Mouse (Mus musculus): Measurements from ENCODE around the gene Naa10. TPM values are rescaled to one million over a fixed set of nuclear protein-coding genes. Genes with fewer than 3 reads are reported as not detected.

Gene Naa10
- polyA plus RNA-seq, 1 experiment: 3.7 TPM

GRCm38 (mm10) chrX:73871956-73872355, 49.8 kb downstream of the Naa10 start:
- H3K36me3 ChIP-seq (ENCODE audit: control insufficient read depth, insufficient read depth, low read length): no peaks in the 10 kb centered on the region
- no peaks in the 10 kb centered on the region for H3K4me1 ChIP-seq (ENCODE audit: control insufficient read depth, insufficient read depth, low read length)
- H3K27me3 ChIP-seq (ENCODE audit: control insufficient read depth, insufficient read depth, low read length): no peaks in the 10 kb centered on the region
- no peak overlapping the region for H3K4me3 ChIP-seq (ENCODE audit: control insufficient read depth, low read depth, low read length)
- H3K27ac ChIP-seq (ENCODE audit: control insufficient read depth, insufficient read depth, low read depth, low read length): no peak overlapping the region
- TF ChIP-seq POLR2A (IDR thresholded peaks at IDR 0.05; ENCODE audit: control insufficient read depth, low read depth, low read length) (no peak), CTCF (IDR thresholded peaks at IDR 0.05; ENCODE audit: control insufficient read depth, insufficient read depth, insufficient replicate concordance, low read depth, low read length) (no peak)

GRCm38 (mm10) chrX:73871474-73871873, 50.3 kb downstream of the Naa10 start:
- Histone ChIP-seq H3K27ac (ENCODE audit: control insufficient read depth, insufficient read depth, low read depth, low read length) (no peak overlapping the region), H3K4me1 (ENCODE audit: control insufficient read depth, insufficient read depth, low read length) (no peaks in the 10 kb centered on the region), H3K27me3 (ENCODE audit: control insufficient read depth, insufficient read depth, low read length) (no peaks in the 10 kb centered on the region), H3K36me3 (ENCODE audit: control insufficient read depth, insufficient read depth, low read length) (no peaks in the 10 kb centered on the region), H3K4me3 (ENCODE audit: control insufficient read depth, low read depth, low read length) (no peak overlapping the region)
- TF ChIP-seq CTCF (IDR thresholded peaks at IDR 0.05; ENCODE audit: control insufficient read depth, insufficient read depth, insufficient replicate concordance, low read depth, low read length) (no peak), POLR2A (IDR thresholded peaks at IDR 0.05; ENCODE audit: control insufficient read depth, low read depth, low read length) (no peak)

- Histone ChIP-seq H3K4me1 (ENCODE audit: control insufficient read depth, insufficient read depth, low read length) (no peaks in the 10 kb centered on the region), H3K36me3 (ENCODE audit: control insufficient read depth, insufficient read depth, low read length) (no peaks in the 10 kb centered on the region)
Observed at GRCm38 (mm10) chrX:73869334-73869733, 52.4 kb downstream of the Naa10 start.

GRCm38 (mm10) chrX:73867852-73868251, 53.9 kb downstream of the Naa10 start:
- Histone ChIP-seq H3K4me3 (ENCODE audit: control insufficient read depth, low read depth, low read length) (no peak overlapping the region), H3K27ac (ENCODE audit: control insufficient read depth, insufficient read depth, low read depth, low read length) (no peak overlapping the region), H3K4me1 (ENCODE audit: control insufficient read depth, insufficient read depth, low read length) (no peaks in the 10 kb centered on the region), H3K27me3 (ENCODE audit: control insufficient read depth, insufficient read depth, low read length) (no peaks in the 10 kb centered on the region), H3K36me3 (ENCODE audit: control insufficient read depth, insufficient read depth, low read length) (no peaks in the 10 kb centered on the region)
- no peak for TF ChIP-seq CTCF (IDR thresholded peaks at IDR 0.05; ENCODE audit: control insufficient read depth, insufficient read depth, insufficient replicate concordance, low read depth, low read length)
- no peak for TF ChIP-seq POLR2A (IDR thresholded peaks at IDR 0.05; ENCODE audit: control insufficient read depth, low read depth, low read length)

More at GRCm38 (mm10) chrX:73869334-73869733, 52.4 kb downstream of the Naa10 start:
- no peak overlapping the region for H3K27ac ChIP-seq (ENCODE audit: control insufficient read depth, insufficient read depth, low read depth, low read length)
- H3K4me3 ChIP-seq (ENCODE audit: control insufficient read depth, low read depth, low read length): no peak overlapping the region
- TF ChIP-seq POLR2A (IDR thresholded peaks at IDR 0.05; ENCODE audit: control insufficient read depth, low read depth, low read length): no peak
- H3K27me3 ChIP-seq (ENCODE audit: control insufficient read depth, insufficient read depth, low read length): no peaks in the 10 kb centered on the region

- Histone ChIP-seq H3K36me3 (ENCODE audit: control insufficient read depth, insufficient read depth, low read length) (no peaks in the 10 kb centered on the region), H3K27me3 (ENCODE audit: control insufficient read depth, insufficient read depth, low read length) (no peaks in the 10 kb centered on the region), H3K4me3 (ENCODE audit: control insufficient read depth, low read depth, low read length) (no peak overlapping the region), H3K27ac (ENCODE audit: control insufficient read depth, insufficient read depth, low read depth, low read length) (no peak overlapping the region), H3K4me1 (ENCODE audit: control insufficient read depth, insufficient read depth, low read length) (no peaks in the 10 kb centered on the region)
- TF ChIP-seq POLR2A (IDR thresholded peaks at IDR 0.05; ENCODE audit: control insufficient read depth, low read depth, low read length): no peak
- TF ChIP-seq CTCF (IDR thresholded peaks at IDR 0.05; ENCODE audit: control insufficient read depth, insufficient read depth, insufficient replicate concordance, low read depth, low read length): no peak
Observed at GRCm38 (mm10) chrX:73867256-73867655, 54.5 kb downstream of the Naa10 start.

Other genes with a start within 250 kb of the Naa10 start
- 4.9 and 5.7 TPM in 2 replicates for gene Slc6a8, start 248.8 kb downstream of the Naa10 start, polyA plus RNA-seq (2012; rRNA removed)
- 10.8 and 12.2 TPM in 2 replicates for gene Bcap31, start 205.8 kb downstream of the Naa10 start, polyA plus RNA-seq (2012; rRNA removed)
- gene Abcd1, start 205.3 kb downstream of the Naa10 start, polyA plus RNA-seq (2012; rRNA removed): 21.1 and 24.4 TPM in 2 replicates
- 0.06 and 0.07 TPM in 2 replicates for gene Plxnb3, start 164.9 kb downstream of the Naa10 start, polyA plus RNA-seq (2012; rRNA removed)
- 0.36 and 0.64 TPM in 2 replicates for gene Srpk3, start 147.5 kb downstream of the Naa10 start, polyA plus RNA-seq (2012; rRNA removed)
- 37.8 and 43.9 TPM in 2 replicates for gene Idh3g, start 135.0 kb downstream of the Naa10 start, polyA plus RNA-seq (2012; rRNA removed)
- 49.0 and 53.3 TPM in 2 replicates for gene Ssr4, start 134.9 kb downstream of the Naa10 start, polyA plus RNA-seq (2012; rRNA removed)
- 0.49 and 0.55 TPM in 2 replicates for gene Pdzd4, start 97.0 kb downstream of the Naa10 start, polyA plus RNA-seq (2012; rRNA removed)
- not detected in 2 replicates for gene Avpr2, start 29.8 kb downstream of the Naa10 start, polyA plus RNA-seq (2012; rRNA removed)
- gene L1cam, start 25.8 kb downstream of the Naa10 start, polyA plus RNA-seq (2012; rRNA removed): 0.06 and 0.35 TPM in 2 replicates
- 0.44 and 0.58 TPM in 2 replicates for gene Arhgap4, start 74 bp downstream of the Naa10 start, polyA plus RNA-seq (2012; rRNA removed)
- 2.1 and 3.1 TPM in 2 replicates for gene Renbp, start 8.9 kb upstream of the Naa10 start, polyA plus RNA-seq (2012; rRNA removed)
- 10.7 and 13.8 TPM in 2 replicates for gene Hcfc1, start 44.4 kb upstream of the Naa10 start, polyA plus RNA-seq (2012; rRNA removed)
- gene Irak1, start 102.0 kb upstream of the Naa10 start, polyA plus RNA-seq (2012; rRNA removed): 12.8 and 17.0 TPM in 2 replicates
- gene Opn1mw, start 205.5 kb upstream of the Naa10 start, polyA plus RNA-seq (2012; rRNA removed): not detected in 2 replicates
- 0.74 and 0.76 TPM in 2 replicates for gene Mecp2, start 213.4 kb upstream of the Naa10 start, polyA plus RNA-seq (2012; rRNA removed)
- 1.2 and 1.7 TPM in 2 replicates for gene Tex28, start 245.9 kb upstream of the Naa10 start, polyA plus RNA-seq (2012; rRNA removed)